Mouse (Mus musculus) right cerebral cortex, postnatal 10 days (tissue): ENCODE measurements around the gene Dcbld1.
"Not testable (repeated sequence)": the region's sequence is repeated elsewhere in the genome, so short reads cannot be mapped to it uniquely, and the experiment has no call there.

Source experiments
- DNase-seq, 2 experiments: peaks; one replicate each; pipeline ENCODE4 v3.0.0; 2021; ENCODE audit warnings: low spot score in 2 of 2

Dcbld1 gene

GRCm38 (mm10) chr10:52260209-52260608, 26.8 kb downstream of the Dcbld1 start:
- no peak for DNase-seq

- no peak for DNase-seq
Measured at GRCm38 (mm10) chr10:52264162-52264561, 30.7 kb downstream of the Dcbld1 start.

DNA sequence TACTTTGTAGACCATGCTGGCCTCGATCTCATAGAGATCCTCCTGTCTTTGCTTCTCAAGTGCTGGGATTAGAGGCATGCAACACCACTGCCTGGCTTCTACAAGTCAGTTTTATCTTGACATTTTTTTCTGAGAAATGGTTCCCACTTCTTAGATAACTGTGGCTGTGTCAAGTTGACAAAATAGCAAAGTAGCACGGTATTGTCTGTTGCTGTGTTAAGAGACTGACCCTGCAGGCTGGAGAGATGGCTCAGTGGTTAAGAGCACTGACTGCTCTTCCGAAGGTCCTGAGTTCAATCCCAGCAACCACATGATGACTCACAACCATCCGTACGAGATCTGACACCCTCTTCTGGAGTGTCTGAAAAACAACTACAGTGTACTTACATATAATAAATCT, 35.5 kb downstream of the Dcbld1 start:
- DNase-seq, result no peak

- DNase-seq, result no peak
Measured at GRCm38 (mm10) chr10:52271385-52271784, 38.0 kb downstream of the Dcbld1 start.

- no peak for DNase-seq
Measured at GRCm38 (mm10) chr10:52273012-52273411, 39.6 kb downstream of the Dcbld1 start.

- DNase-seq, result peak; percentile 56 to 67
Measured at GRCm38 (mm10) chr10:52274001-52274909, 40.8 kb downstream of the Dcbld1 start.

DNA sequence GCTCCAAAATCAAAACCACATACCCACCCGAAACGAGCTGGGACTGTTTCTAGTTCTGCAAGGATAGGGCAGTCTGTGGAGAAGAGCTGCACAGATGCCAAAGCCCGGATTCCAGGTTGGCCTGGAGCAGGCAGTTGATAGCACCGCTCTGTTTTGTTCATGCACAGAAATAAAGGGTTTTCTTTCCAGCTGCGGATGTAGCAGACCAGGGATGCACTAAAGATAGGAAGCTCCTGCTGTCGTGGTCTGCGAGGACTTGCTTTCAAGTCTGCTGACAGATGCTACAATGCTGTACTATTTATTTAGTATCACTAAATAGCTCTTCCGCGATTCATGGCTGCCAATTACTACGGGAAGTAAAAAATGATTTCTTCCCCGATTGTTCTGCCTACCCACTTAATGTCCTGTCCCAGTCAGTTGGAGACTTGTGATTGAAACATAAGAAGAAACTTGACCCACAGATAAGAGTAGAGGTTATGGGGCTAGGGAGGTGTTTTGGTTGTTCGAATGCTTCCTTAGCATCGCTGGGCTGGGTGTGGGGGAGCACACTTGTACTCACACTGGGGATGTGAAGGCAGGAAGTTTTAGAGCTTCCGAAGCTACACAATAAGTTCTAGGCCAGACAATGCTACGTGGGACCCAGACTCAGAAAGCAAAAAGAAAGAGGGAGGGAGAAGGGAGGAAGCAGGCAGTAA, 41.6 kb downstream of the Dcbld1 start:
- peak; percentile 28 to 29 for DNase-seq

GRCm38 (mm10) chr10:52276579-52276978, 43.2 kb downstream of the Dcbld1 start:
- DNase-seq, result no peak

GRCm38 (mm10) chr10:52277564-52277963, 44.1 kb downstream of the Dcbld1 start:
- DNase-seq, result not testable (repeated sequence)

DNA sequence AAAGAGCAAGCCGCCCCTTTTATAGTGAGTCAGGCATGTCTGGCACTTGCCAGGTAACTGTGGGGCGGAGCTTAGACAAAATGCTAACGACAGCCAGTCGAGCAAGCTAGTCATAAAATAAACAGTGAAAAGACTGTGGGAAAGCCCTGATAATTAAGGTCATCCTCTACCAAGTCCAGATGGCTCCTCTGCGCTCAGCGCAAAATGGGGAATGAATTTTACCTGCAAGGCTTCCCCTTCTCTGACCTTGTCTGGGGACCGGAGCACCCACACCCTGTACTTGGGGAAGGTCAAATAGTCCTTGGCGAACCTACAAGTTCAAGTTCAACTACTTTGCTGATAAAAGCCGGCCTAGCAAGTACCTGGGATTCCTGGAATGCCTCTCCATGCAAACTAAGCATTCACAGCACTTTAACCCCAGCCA, 44.6 kb downstream of the Dcbld1 start:
- DNase-seq, result no peak

DNA sequence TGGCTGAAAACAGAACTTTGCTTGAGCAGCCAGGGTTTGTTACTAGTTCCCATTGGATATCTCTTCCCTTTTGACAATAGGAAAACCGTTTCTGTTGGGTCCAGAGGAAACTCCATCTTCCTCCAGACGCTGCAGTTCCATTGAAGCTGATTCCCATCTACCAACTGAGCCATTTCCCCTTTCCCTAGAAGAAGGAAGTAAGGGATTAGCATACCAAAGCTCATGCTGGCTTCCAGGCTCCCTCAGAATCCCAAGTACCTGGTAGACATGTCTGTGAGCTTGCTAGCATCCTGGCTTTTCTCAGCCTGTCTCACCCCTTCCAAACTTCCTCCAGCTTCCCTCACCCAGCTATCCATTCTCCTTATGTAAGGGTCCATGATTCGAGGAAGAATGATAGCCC, 45.4 kb downstream of the Dcbld1 start:
- no peak for DNase-seq

DNA sequence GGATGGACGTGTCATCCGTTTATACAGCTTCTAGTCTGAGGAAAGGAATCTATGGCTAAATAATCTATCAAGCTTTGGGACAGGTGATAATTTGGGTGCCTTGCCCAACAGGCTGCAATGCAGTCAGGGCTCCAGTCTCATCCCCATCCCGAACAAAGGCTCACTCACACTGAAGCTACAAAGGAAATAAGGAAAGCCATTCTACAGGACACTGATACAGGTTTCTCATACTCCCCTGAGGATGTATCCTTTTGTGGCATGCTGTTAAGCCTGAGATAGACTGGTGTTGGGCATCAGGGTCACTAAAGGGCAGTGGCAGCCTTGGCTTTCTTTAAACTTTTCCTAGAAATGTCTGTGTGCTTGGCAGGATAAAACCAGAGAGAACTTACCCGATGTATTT, 46.5 kb downstream of the Dcbld1 start:
- no peak for DNase-seq

GRCm38 (mm10) chr10:52280623-52281022, 47.2 kb downstream of the Dcbld1 start:
- no peak for DNase-seq

- DNase-seq, result no peak
Measured at GRCm38 (mm10) chr10:52281337-52281736, 47.9 kb downstream of the Dcbld1 start.

DNA sequence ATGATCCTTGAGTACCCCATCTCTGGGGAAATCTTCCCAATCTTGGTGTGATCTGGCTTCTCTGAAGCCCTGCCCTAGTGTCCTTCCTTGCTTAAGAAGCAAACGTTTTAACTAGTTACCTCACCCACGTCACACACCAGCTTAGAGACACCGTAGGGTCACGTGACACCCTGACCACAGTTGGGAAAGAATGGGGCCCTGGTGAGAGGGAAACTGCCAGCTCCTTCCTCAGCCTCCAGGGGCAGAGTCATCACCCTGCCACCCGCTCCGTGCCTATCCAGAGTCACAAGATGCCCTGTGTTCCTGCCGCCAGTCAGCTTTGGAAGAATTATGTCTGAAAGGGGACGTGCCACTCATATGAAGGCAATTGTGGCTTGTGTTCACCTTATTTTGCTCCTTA, 51.2 kb downstream of the Dcbld1 start:
- DNase-seq, result no peak

DNA sequence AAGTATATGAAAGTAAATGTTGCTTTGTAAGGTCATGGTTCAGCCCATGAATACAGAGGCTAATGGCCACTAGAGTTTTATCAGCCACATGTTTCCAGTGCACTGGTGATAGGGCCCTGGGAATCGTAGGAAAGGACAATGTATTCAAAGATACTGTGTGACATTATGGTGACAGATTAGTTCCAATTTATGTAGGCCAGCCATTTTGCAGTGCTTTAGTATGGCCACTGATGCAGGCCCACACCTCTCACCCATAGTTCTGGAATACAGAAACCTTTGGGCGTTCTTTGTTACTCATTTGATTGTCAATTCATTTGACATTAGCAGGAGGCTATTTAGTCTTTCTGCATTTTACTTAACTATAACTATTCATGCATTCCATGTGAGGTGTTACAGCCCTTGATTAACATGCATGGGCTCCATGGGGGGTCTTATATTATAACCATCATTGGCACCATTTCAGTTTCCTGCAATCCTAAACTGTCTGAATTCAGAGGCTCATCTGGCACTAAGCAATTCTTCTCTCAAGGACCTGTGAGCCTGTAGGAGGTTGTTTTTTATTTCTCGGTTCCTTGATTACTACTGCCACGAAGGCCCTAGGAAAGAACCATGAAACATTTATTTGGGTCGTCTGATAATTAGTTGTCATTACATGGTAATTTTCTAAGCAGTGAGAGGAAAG, 54.6 kb downstream of the Dcbld1 start:
- DNase-seq, result no peak

- no peak for DNase-seq
Measured at GRCm38 (mm10) chr10:52289261-52289660, 55.8 kb downstream of the Dcbld1 start.

DNA sequence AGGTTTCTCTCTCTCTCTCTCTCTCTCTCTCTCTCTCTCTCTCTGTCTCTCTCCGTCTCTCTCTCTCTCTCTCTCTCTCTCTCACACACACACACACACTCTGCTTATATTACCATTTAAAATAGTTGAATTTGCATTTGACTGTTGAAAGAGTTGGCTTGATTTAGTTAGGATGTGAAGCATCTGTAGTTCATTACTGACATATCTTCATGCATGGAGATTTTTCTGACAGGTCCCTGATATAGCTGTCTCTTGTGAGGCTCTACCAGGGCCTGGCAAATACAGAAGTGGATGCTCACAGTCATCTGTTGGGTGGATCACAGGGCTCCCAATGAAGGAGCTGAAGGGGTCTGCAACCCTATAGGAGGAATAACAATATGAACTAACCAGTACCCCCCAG, 59.0 kb downstream of the Dcbld1 start:
- not testable (repeated sequence) for DNase-seq

- DNase-seq, result no peak
Measured at GRCm38 (mm10) chr10:52293921-52294577, 60.6 kb downstream of the Dcbld1 start.

DNA sequence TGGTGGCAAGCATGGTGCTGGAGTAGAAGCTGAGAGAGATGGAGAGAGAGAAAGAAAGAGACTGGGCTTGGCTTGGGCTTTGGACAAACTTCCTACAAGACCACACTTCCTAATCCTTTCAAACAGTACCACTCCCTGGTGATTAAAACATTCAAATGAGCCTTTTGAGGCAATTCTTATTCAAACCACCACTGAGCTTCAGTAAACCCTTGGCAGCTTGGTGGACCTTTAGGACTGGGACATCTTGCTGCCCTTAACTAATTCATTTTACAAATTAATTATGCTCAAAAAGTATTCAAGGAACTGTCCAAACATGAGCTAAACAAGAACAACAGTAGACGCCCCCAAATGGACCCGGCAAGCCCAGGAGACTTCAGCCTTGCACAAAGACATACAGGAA, 62.5 kb downstream of the Dcbld1 start:
- DNase-seq, result no peak

DNA sequence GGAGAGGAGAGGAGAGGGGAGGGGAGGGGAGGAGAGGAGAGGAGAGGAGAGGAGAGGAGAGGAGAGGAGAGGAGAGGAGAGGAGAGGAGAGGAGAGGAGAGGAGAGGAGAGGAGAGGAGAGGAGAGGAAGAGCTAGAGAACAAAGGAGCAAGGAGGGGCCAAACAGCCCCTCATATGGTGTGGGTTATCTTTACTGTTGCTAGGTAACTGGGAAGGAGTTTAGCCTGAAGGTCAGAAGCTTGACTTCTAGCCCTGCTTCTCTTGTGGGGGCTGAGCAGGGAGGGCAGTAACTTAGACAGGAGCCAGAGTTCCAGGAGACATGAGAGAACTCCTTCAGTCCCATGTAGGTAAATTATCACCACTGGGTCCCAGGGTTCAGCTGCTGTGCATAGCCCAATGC, 65.1 kb downstream of the Dcbld1 start:
- DNase-seq, result not testable (repeated sequence)

DNA sequence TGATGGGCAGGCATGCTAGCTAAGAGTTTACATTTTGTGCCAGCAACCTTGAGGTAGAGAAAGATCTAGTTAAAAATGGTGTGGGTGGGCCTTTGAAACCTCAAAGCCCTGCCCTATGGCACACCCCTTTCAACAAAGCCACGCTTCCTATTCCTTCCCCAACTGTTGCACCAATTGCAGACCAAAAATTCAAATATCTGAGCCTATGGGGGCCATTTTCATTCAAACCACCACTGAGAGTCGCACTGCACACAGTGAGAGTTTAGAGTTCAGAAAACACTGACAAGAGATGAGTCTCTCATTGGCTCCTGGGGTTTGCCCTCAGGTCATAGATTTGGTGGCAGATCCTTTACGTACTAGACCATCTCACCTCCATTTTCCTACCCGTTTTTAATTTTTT, 68.3 kb downstream of the Dcbld1 start:
- DNase-seq, result no peak
